Mouse (Mus musculus): Measurements from ENCODE around the gene Med12l. TPM values are rescaled to one million over a fixed set of nuclear protein-coding genes. Genes with fewer than 3 reads are reported as not detected.

Gene Med12l
- 12.6 and 12.7 TPM in 2 replicates for polyA plus RNA-seq (2012; ENCODE audit: insufficient read depth, low replicate concordance)

DNA sequence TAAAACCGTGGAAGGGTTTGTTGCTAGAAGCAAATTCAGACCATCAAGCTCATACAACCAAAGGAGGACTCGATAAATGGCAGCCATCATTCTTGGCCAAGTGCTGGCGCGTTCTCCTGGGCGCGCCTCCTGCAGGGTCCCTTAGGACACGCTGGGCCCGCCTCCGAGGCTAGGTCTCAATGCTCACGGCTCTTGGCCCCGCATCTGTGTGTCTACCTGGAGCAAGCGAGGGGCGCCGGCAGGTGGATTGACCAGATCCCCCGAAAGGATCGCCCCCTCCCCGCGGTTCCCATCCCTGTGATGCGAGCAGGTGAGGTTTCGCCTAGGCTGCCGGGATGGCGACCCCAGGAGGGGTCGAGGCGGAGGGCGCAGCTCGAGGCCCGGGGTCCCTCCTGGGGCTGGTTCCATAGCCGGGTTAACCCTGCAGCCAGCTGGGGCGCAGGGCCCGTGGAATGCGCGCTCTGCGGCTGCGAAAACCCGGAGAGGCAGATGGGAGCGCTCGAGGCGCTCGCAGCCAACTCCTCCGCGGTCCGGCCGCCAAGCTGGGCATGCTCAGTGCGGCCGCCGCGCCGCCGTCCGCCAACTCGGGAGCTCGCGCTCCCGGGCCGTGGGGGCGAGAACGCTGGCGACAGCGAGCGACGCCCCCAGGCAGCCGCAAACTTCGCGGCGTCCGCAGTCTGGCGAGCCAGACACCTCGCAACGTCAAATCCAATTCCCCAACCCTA is at the start of gene Med12l:
TSS of gene Med12l (plus strand) at position 555 of the 725 bp plus-strand sequence.
- H3K4me1 ChIP-seq = peaks cover 62% of the 10 kb centered on the region
- peaks cover 26% of the 10 kb centered on the region for H3K36me3 ChIP-seq (replicated peaks; ENCODE audit: low read length)
- H3K27me3 ChIP-seq (replicated peaks) = no peaks in the 10 kb centered on the region
- TF ChIP-seq GATA1 (IDR thresholded peaks at IDR 0.05; ENCODE audit: borderline replicate concordance, low read length) (no peak), FLI1 (IDR thresholded peaks at IDR 0.05; ENCODE audit: low read length) (no peak)
- H3K9me3 ChIP-seq = 0 out of 2 replicates have a peak, but pooled peaks cover 1% of the 10 kb centered on the region
- H3K4me3 ChIP-seq (replicated peaks) = peak within 1 kb of the TSS; percentile 97

DNA sequence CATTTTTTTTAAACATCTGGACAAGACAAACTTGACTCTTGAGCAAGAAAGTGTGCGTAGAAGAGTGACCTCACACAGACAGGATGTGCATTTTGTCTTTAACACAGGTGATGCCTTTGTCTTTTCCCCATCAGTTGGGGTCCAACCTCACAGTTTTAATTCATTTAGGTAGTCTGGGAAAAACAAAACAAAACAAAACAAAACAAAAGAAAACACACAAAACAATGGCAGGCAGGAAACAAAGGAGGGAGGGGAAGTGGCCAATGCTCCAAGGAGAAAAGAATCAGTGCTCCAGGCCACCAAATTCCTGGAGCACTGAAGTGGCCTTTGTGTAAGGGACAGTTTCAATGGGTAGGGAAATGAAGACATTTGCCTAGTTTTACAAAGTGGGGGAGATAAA is 44.5 kb upstream of the Med12l start:
- TF ChIP-seq GATA1 (IDR thresholded peaks at IDR 0.05; ENCODE audit: borderline replicate concordance, low read length) = no peak
- no peak for TF ChIP-seq FLI1 (IDR thresholded peaks at IDR 0.05; ENCODE audit: low read length)
- H3K36me3 ChIP-seq (replicated peaks; ENCODE audit: low read length) = no peaks in the 10 kb centered on the region
- peaks cover 33% of the 10 kb centered on the region for H3K4me1 ChIP-seq
- no peaks in the 10 kb centered on the region for H3K9me3 ChIP-seq
- no peak overlapping the region for H3K4me3 ChIP-seq (replicated peaks)
- H3K27me3 ChIP-seq (replicated peaks) = peaks cover 2% of the 10 kb centered on the region

DNA sequence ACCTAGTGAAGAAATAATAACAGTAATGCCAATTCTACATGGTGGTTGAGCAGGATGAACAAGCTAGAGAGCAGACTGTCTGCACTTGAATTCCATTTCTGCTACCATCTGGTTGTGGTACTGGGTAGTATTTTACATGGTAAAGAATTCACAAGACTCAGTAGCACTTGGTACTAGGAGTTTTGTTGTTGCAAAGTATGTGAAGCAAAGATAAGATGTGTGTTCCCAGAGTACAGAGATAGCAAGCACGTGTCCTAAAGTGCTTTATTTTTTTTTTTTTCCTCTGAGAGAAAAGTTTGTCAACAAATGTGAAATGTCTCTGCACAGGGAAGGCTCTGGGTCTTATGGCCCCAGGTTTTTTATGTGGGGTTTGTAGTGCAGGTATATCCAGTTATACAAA is 28.2 kb upstream of the Med12l start:
- Histone ChIP-seq H3K27me3 (replicated peaks) (no peaks in the 10 kb centered on the region), H3K4me1 (peaks cover 12% of the 10 kb centered on the region), H3K36me3 (replicated peaks; ENCODE audit: low read length) (peaks cover 7% of the 10 kb centered on the region), H3K4me3 (replicated peaks) (no peak overlapping the region), H3K9me3 (peaks cover 18% of the 10 kb centered on the region)
- TF ChIP-seq GATA1 (IDR thresholded peaks at IDR 0.05; ENCODE audit: borderline replicate concordance, low read length) (no peak), FLI1 (IDR thresholded peaks at IDR 0.05; ENCODE audit: low read length) (no peak)

DNA sequence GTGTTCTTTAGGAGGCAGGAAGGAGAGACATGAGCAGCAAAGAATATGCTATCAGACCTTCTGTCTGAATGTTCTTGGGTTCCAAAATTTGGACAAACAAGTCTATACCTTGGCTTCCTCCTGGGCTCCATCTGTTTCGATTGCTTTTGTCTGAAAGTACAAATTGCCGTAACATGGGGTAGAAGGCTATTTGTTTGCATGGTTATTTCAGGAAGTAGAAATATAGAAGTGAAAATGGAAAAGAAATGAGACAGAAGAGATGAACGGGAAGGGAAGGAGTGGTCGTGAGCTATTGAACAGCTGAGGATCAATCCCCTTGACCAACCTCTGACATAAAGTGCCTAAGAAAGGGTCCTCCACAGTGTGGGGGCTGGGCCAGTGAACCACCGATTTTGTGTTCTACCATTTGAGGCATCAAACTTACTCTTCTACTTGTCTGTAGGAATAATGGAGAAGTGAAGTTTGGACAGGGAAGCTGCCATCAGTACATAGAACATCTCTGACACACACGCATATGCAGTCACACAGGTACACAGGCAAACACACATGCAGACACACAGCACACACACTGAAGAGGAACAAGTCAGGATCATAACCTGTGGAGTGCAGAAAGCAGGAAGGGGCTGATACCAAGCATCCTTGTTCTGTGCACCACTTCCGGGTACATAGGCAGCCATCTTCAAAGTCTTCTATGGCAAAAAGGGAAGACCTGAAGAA is 27.6 kb upstream of the Med12l start:
- peaks cover 15% of the 10 kb centered on the region for H3K4me1 ChIP-seq
- H3K4me3 ChIP-seq (replicated peaks) = peak overlapping the region; percentile 46
- H3K36me3 ChIP-seq (replicated peaks; ENCODE audit: low read length) = peaks cover 7% of the 10 kb centered on the region
- peaks cover 18% of the 10 kb centered on the region for H3K9me3 ChIP-seq
- TF ChIP-seq FLI1 (IDR thresholded peaks at IDR 0.05; ENCODE audit: low read length) (no peak), GATA1 (IDR thresholded peaks at IDR 0.05; ENCODE audit: borderline replicate concordance, low read length) (no peak)
- H3K27me3 ChIP-seq (replicated peaks) = no peaks in the 10 kb centered on the region

DNA sequence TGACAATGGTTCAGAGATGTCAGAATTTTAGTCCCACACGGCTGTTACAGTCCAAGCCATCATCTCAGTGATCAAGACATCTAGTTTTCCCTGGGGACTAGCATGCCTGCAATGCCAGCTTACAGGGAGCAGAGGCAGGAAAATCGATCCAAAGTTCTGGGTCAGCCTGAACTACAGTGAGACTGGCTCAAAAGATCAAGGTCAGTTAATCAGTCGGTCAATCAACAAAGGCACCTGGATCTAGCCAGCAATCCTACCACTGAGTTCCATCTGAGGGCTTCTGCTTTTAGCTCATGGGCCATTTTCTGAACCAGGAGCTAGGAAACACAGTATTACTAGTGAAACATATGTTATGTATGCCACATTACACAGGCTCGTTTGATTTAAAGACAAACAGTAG is 25.0 kb upstream of the Med12l start:
- TF ChIP-seq GATA1 (IDR thresholded peaks at IDR 0.05; ENCODE audit: borderline replicate concordance, low read length) = no peak
- TF ChIP-seq FLI1 (IDR thresholded peaks at IDR 0.05; ENCODE audit: low read length) = no peak
- H3K36me3 ChIP-seq (replicated peaks; ENCODE audit: low read length) = no peaks in the 10 kb centered on the region
- peaks cover 38% of the 10 kb centered on the region for H3K4me1 ChIP-seq
- no peaks in the 10 kb centered on the region for H3K27me3 ChIP-seq (replicated peaks)
- no peak overlapping the region for H3K4me3 ChIP-seq (replicated peaks)
- H3K9me3 ChIP-seq = no peaks in the 10 kb centered on the region

DNA sequence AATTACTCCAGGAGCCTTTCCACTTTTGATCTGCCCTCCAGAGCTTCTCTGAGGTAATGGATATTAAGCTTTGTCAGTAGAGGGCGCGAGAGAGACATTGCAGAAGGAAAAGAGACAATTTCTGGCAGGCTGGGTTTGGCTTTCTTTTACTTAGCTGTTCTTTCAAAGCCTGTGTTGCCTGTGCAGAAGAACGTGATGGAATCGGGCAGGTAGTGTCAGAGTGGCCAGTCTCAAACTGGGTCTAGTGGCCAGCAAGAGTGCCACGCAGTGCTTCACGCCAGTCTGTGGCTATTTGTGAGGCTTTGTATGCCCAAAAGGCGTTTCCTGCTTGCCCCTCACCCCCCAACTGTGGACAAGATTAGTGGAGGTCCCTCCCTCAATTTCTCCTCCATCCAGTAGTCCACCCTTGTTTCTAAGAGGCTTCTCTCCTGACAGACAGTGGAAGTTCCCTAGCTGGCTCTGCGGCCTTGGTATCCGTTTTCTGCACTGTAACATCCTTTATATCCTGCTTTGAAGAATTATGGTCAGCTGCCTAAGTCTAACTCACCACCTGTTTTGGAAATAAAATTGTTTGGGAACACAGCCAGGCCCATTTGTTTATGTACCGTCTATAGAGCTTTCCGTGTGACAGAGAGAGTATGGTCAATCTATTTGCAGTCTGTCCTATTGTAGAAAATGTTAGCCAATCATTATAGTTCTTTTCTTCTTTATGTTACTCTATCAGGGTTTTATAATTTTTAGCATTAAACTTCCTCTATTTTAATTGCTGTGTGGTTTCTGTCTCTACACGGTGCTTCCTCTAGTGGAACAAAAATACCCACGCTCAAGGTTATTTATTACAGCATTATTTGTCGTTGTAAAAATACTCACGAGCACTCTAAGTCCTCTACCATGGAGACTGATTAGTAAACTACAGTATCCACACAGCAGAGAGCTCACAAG is 22.5 kb upstream of the Med12l start:
- H3K4me1 ChIP-seq = peaks cover 46% of the 10 kb centered on the region
- no peak for TF ChIP-seq GATA1 (IDR thresholded peaks at IDR 0.05; ENCODE audit: borderline replicate concordance, low read length)
- no peak for TF ChIP-seq FLI1 (IDR thresholded peaks at IDR 0.05; ENCODE audit: low read length)
- no peaks in the 10 kb centered on the region for H3K9me3 ChIP-seq
- H3K4me3 ChIP-seq (replicated peaks) = peak overlapping the region; percentile 93
- H3K27me3 ChIP-seq (replicated peaks) = no peaks in the 10 kb centered on the region
- H3K36me3 ChIP-seq (replicated peaks; ENCODE audit: low read length) = no peaks in the 10 kb centered on the region

DNA sequence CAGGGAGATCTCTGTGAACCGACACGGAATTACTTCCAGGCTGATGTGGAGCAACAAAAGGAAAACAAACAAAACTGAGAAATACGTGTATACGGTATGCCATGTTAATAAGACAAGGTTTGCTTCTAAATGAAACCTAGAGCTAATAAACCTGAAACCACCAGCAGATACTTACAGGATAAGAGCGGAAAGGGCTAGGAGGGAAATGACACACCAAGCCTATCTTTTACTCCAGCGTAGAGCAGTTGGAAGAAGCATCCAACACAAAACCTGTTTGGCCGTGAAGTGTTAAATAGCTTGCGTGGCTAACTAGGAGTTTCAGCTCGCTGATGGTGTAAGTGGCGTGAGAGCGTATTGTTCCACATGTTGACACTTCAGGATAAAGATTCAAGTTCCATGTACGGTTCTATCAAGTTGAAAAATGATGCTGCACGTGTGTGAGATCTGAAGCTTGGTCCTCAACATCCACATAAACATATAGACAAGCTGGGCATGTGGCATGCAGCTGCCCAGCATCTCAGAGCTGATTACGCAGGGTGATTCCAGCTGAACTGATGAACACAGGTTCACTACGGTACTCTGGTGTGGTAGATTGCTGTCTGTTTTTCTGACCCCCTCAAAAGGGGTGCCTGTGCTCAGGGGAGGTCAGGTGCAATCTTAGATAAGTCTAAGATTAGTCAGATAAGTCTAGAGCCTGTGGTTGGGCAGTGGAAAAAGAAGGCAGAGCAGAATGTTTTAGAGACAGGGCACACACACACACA is 21.6 kb upstream of the Med12l start:
- H3K27me3 ChIP-seq (replicated peaks) = no peaks in the 10 kb centered on the region
- H3K9me3 ChIP-seq = no peaks in the 10 kb centered on the region
- H3K4me3 ChIP-seq (replicated peaks) = peak overlapping the region; percentile 80
- TF ChIP-seq FLI1 (IDR thresholded peaks at IDR 0.05; ENCODE audit: low read length) (no peak), GATA1 (IDR thresholded peaks at IDR 0.05; ENCODE audit: borderline replicate concordance, low read length) (no peak)
- H3K36me3 ChIP-seq (replicated peaks; ENCODE audit: low read length) = no peaks in the 10 kb centered on the region
- H3K4me1 ChIP-seq = peaks cover 52% of the 10 kb centered on the region

DNA sequence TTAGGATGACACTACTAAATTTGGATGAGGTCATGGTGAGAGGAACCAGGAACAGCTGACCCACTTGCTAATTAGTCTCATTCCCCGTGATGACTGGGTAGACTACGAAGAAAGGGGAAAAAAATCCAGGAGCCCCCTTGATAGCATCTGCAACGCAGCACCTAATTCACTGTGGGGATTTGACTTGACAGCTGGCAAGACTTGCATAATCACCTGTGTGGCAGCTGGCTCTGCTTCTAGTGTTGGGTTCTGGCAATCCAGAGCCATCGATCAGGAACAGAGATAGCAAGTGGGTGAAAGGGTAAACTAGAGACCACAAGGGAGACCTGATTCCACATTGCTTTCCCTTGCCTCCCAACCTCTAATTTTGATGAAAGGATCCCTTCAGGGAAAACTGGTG is 19.8 kb upstream of the Med12l start:
- TF ChIP-seq FLI1 (IDR thresholded peaks at IDR 0.05; ENCODE audit: low read length) = no peak
- TF ChIP-seq GATA1 (IDR thresholded peaks at IDR 0.05; ENCODE audit: borderline replicate concordance, low read length) = no peak
- Histone ChIP-seq H3K36me3 (replicated peaks; ENCODE audit: low read length) (no peaks in the 10 kb centered on the region), H3K4me3 (replicated peaks) (no peak overlapping the region), H3K27me3 (replicated peaks) (no peaks in the 10 kb centered on the region), H3K4me1 (peaks cover 69% of the 10 kb centered on the region), H3K9me3 (no peaks in the 10 kb centered on the region)

DNA sequence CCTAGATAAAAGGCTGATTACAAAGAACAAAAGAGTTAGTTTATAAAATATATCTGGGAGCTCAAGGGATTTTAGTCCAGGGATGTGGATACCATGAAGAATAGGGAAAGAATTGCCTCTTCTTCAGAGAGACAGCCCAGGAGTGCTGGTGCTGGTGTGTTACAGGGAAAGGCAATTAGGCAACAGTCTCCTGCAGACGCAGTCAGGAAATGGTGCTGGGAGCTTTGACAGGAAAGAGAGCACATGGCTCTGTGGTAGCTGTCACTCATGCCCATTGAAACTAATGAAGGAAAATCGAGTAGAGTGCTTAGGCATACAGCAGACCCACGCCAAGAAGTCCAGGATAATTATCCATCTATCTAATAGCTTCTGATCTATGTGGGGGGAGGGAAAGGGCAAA is 16.3 kb upstream of the Med12l start:
- TF ChIP-seq GATA1 (IDR thresholded peaks at IDR 0.05; ENCODE audit: borderline replicate concordance, low read length) (no peak), FLI1 (IDR thresholded peaks at IDR 0.05; ENCODE audit: low read length) (no peak)
- H3K4me1 ChIP-seq = peaks cover 72% of the 10 kb centered on the region
- no peaks in the 10 kb centered on the region for H3K9me3 ChIP-seq
- H3K27me3 ChIP-seq (replicated peaks) = no peaks in the 10 kb centered on the region
- no peaks in the 10 kb centered on the region for H3K36me3 ChIP-seq (replicated peaks; ENCODE audit: low read length)
- H3K4me3 ChIP-seq (replicated peaks) = peak overlapping the region; percentile 56
